Mouse (Mus musculus) erythroblast, embryonic 14.5 days (primary cell): ENCODE results near the gene Strn. TPM values are rescaled to one million over a fixed set of nuclear protein-coding genes. Genes with fewer than 3 reads are reported as not detected.

ENCODE experiments used
- H3K27me3 ChIP-seq: 2 replicates; pipeline ENCODE4 v1.6.1; 2012; ENCODE audit warnings: inconsistent platforms; ENCODE audit not compliant: control insufficient read depth
- H3K36me3 ChIP-seq: 2 replicates; pipeline ENCODE4 v1.6.1; 2012; ENCODE audit warnings: mild to moderate bottlenecking, inconsistent platforms; ENCODE audit not compliant: control insufficient read depth
- H3K4me1 ChIP-seq: 2 replicates; pipeline ENCODE4 v1.6.1; 2012; ENCODE audit warnings: inconsistent platforms; ENCODE audit not compliant: control insufficient read depth
- H3K4me3 ChIP-seq: replicated peaks from 2 replicates; pipeline ENCODE3; 2012; ENCODE audit warnings: moderate library complexity, mild to moderate bottlenecking, inconsistent platforms
- H3K9me3 ChIP-seq: 2 replicates; pipeline ENCODE4 v1.6.1; 2012; ENCODE audit warnings: low read length, inconsistent platforms, mixed read lengths; ENCODE audit not compliant: control insufficient read depth
- GATA1 ChIP-seq: IDR thresholded peaks from 2 replicates; pipeline ENCODE4 v1.6.1; 2012; ENCODE audit warnings: low read length, inconsistent platforms, mixed read lengths
- TAL1 ChIP-seq: IDR thresholded peaks from 3 replicates; pipeline ENCODE4 v1.6.1; 2012; ENCODE audit warnings: low read length, inconsistent platforms, mixed read lengths
- polyA plus RNA-seq: library from polyadenylated mRNA; stranded (reverse); fragments of >175 nt; gene quantifications from 2 replicates; pipeline ENCODE4 v1.2.3, GENCODE M21; 2012

The Strn gene
- polyA plus RNA-seq, 1 experiment: 0.07 TPM

- H3K36me3 ChIP-seq: no peaks in the 10 kb centered on the region
- H3K27me3 ChIP-seq: no peaks in the 10 kb centered on the region
- no peaks in the 10 kb centered on the region for H3K4me1 ChIP-seq
- TF ChIP-seq TAL1: no peak
- no peak for TF ChIP-seq GATA1
- no peaks in the 10 kb centered on the region for H3K9me3 ChIP-seq
- no peak overlapping the region for H3K4me3 ChIP-seq
Measured at GRCm38 (mm10) chr17:78639099-78639498, 97.9 kb downstream of the Strn start.

GRCm38 (mm10) chr17:78637140-78637539 lies 99.9 kb downstream of the Strn start:
- Histone ChIP-seq H3K27me3 (no peaks in the 10 kb centered on the region), H3K9me3 (no peaks in the 10 kb centered on the region), H3K4me3 (no peak overlapping the region), H3K36me3 (no peaks in the 10 kb centered on the region), H3K4me1 (no peaks in the 10 kb centered on the region)
- TF ChIP-seq TAL1: no peak
- no peak for TF ChIP-seq GATA1

GRCm38 (mm10) chr17:78635616-78636015 lies 101.4 kb downstream of the Strn start:
- Histone ChIP-seq H3K36me3 (no peaks in the 10 kb centered on the region), H3K9me3 (no peaks in the 10 kb centered on the region), H3K4me3 (no peak overlapping the region), H3K27me3 (no peaks in the 10 kb centered on the region), H3K4me1 (no peaks in the 10 kb centered on the region)
- TF ChIP-seq GATA1 (no peak), TAL1 (no peak)

GRCm38 (mm10) chr17:78624941-78625340 lies 112.1 kb downstream of the Strn start:
- H3K9me3 ChIP-seq: no peaks in the 10 kb centered on the region
- TF ChIP-seq GATA1: no peak
- no peak for TF ChIP-seq TAL1
- no peak overlapping the region for H3K4me3 ChIP-seq
- no peaks in the 10 kb centered on the region for H3K36me3 ChIP-seq
- no peaks in the 10 kb centered on the region for H3K4me1 ChIP-seq
- H3K27me3 ChIP-seq: no peaks in the 10 kb centered on the region

- Histone ChIP-seq H3K9me3 (no peaks in the 10 kb centered on the region), H3K4me3 (no peak overlapping the region), H3K27me3 (no peaks in the 10 kb centered on the region), H3K36me3 (no peaks in the 10 kb centered on the region), H3K4me1 (no peaks in the 10 kb centered on the region)
- TF ChIP-seq TAL1: no peak
- no peak for TF ChIP-seq GATA1
Measured at GRCm38 (mm10) chr17:78621863-78622262, 115.1 kb downstream of the Strn start.

GRCm38 (mm10) chr17:78620740-78621139 lies 116.3 kb downstream of the Strn start:
- TF ChIP-seq GATA1: no peak
- TF ChIP-seq TAL1: no peak
- no peaks in the 10 kb centered on the region for H3K36me3 ChIP-seq
- no peaks in the 10 kb centered on the region for H3K9me3 ChIP-seq
- H3K4me3 ChIP-seq: no peak overlapping the region
- no peaks in the 10 kb centered on the region for H3K4me1 ChIP-seq
- no peaks in the 10 kb centered on the region for H3K27me3 ChIP-seq

- H3K9me3 ChIP-seq: no peaks in the 10 kb centered on the region
- TF ChIP-seq GATA1 (no peak), TAL1 (no peak)
- H3K27me3 ChIP-seq: no peaks in the 10 kb centered on the region
- H3K4me1 ChIP-seq: no peaks in the 10 kb centered on the region
- no peak overlapping the region for H3K4me3 ChIP-seq
- no peaks in the 10 kb centered on the region for H3K36me3 ChIP-seq
Measured at GRCm38 (mm10) chr17:78619981-78620380, 117.0 kb downstream of the Strn start.

GRCm38 (mm10) chr17:78618164-78618693 lies 118.8 kb downstream of the Strn start:
- Histone ChIP-seq H3K27me3 (no peaks in the 10 kb centered on the region), H3K4me1 (no peaks in the 10 kb centered on the region), H3K4me3 (no peak overlapping the region), H3K36me3 (no peaks in the 10 kb centered on the region), H3K9me3 (no peaks in the 10 kb centered on the region)
- no peak for TF ChIP-seq GATA1

- no peaks in the 10 kb centered on the region for H3K27me3 ChIP-seq
- TF ChIP-seq GATA1 (no peak), TAL1 (no peak)
- H3K4me1 ChIP-seq: no peaks in the 10 kb centered on the region
Measured at GRCm38 (mm10) chr17:78615096-78615495, 121.9 kb downstream of the Strn start.

GRCm38 (mm10) chr17:78614481-78614880 lies 122.5 kb downstream of the Strn start:
- Histone ChIP-seq H3K4me3 (no peak overlapping the region), H3K4me1 (no peaks in the 10 kb centered on the region), H3K27me3 (no peaks in the 10 kb centered on the region), H3K36me3 (no peaks in the 10 kb centered on the region), H3K9me3 (no peaks in the 10 kb centered on the region)
- TF ChIP-seq TAL1 (no peak), GATA1 (no peak)

More at GRCm38 (mm10) chr17:78615096-78615495, 121.9 kb downstream of the Strn start:
- H3K36me3 ChIP-seq: no peaks in the 10 kb centered on the region
- H3K9me3 ChIP-seq: no peaks in the 10 kb centered on the region
- H3K4me3 ChIP-seq: no peak overlapping the region
